Comparison of ENCODE assay signal across 7 mouse cellular contexts in the genomic region with DNA sequence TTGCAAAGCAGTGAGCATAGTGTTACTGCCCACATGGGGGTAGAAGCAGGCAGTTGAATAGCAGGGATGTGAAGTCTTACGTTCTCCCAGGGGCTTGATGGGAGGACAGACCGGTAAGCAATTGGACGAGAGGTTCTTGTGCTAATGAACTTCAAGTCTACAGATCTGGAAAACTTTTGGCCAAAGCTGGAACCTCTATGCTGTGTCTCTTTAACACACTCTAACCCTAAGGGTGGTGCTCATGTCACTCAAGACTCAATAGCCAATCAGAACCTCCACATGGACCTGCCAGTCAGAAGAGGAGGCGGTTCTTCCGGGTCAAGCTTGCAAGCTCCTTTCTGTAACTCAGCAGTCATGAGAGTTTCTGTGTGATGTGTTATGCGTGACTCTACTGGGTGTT. TPM values are rescaled to one million over a fixed set of nuclear protein-coding genes. Genes with fewer than 3 reads are reported as not detected.
DNase-seq lines count a peak whose midpoint lies in the region; ATAC-seq and TF ChIP-seq lines count a peak whose summit lies in the region.
"Not testable (repeated sequence)": the region's sequence is repeated elsewhere in the genome, so short reads cannot be mapped to it uniquely, and the experiment has no call there.

A gene (plus strand): TSS at position 301 of the 400 bp plus-strand sequence.

- H3K4me1 ChIP-seq in embryonic fibroblast, embryonic 13.5 days (ENCODE audit: control insufficient read depth, insufficient read depth, low read length); heart, embryonic 11.5 days (ENCODE audit: control insufficient read depth, insufficient read depth, low read length); kidney, embryonic 14.5 days (ENCODE audit: control insufficient read depth, insufficient read depth, low read length); lung, embryonic 14.5 days (ENCODE audit: insufficient read depth): not testable (repeated sequence)

- H3K9ac ChIP-seq in heart, embryonic 11.5 days (ENCODE audit: low read depth, low read length); kidney, embryonic 14.5 days (ENCODE audit: low read depth, low read length); lung, embryonic 14.5 days: not testable (repeated sequence)

- intact Hi-C loops in gastrocnemius, adult 2 months (cut with DNase I), result not testable (repeated sequence)

- H3K27ac ChIP-seq in embryonic fibroblast, embryonic 13.5 days (ENCODE audit: insufficient read depth, low read length); gastrocnemius, adult 2 months; heart, embryonic 11.5 days (ENCODE audit: low read depth, low read length); kidney, embryonic 14.5 days (ENCODE audit: low read depth, low read length); lung, embryonic 14.5 days (ENCODE audit: low read depth): not testable (repeated sequence)

- WGBS in heart, embryonic 11.5 days (ENCODE audit: insufficient replicate concordance), result no CpG with 5 or more reads among the region's 6 CpGs
- WGBS in kidney, embryonic 14.5 days, result no CpG with 5 or more reads among the region's 6 CpGs
- WGBS in lung, embryonic 14.5 days, result no CpG with 5 or more reads among the region's 6 CpGs

- H3K36me3 ChIP-seq in heart, embryonic 11.5 days (ENCODE audit: control insufficient read depth, insufficient read depth, low read length); kidney, embryonic 14.5 days (ENCODE audit: control insufficient read depth, insufficient read depth, low read length); lung, embryonic 14.5 days (ENCODE audit: insufficient read depth): not testable (repeated sequence)

- H3K4me3 ChIP-seq in embryonic fibroblast, embryonic 13.5 days (ENCODE audit: insufficient read depth, low read length); gastrocnemius, adult 2 months; heart, embryonic 11.5 days (ENCODE audit: low read depth, low read length); kidney, embryonic 14.5 days (ENCODE audit: low read length); lung, embryonic 14.5 days (ENCODE audit: low read depth, low read length): not testable (repeated sequence)

- H3K9me3 ChIP-seq in heart, embryonic 11.5 days (replicated peaks; ENCODE audit: control insufficient read depth, low read length); kidney, embryonic 14.5 days (ENCODE audit: control insufficient read depth, low read length); lung, embryonic 14.5 days (ENCODE audit: low read depth, low read length): not testable (repeated sequence)

- TF ChIP-seq CTCF in embryonic fibroblast, embryonic 13.5 days (IDR thresholded peaks at IDR 0.05; ENCODE audit: borderline replicate concordance, insufficient read depth, low read length); gastrocnemius, adult 2 months (IDR thresholded peaks at IDR 0.05); lung, embryonic 14.5 days (IDR thresholded peaks at IDR 0.05; ENCODE audit: low read depth): not testable (repeated sequence)

- not testable (repeated sequence) for TF ChIP-seq POLR2A in embryonic fibroblast, embryonic 13.5 days (IDR thresholded peaks at IDR 0.05; ENCODE audit: low read depth, low read length)

- not testable (repeated sequence) for H3K27me3 ChIP-seq in heart, embryonic 11.5 days (ENCODE audit: control insufficient read depth, insufficient read depth, low read length); kidney, embryonic 14.5 days (ENCODE audit: control insufficient read depth, insufficient read depth, low read length); lung, embryonic 14.5 days (ENCODE audit: insufficient read depth, low read length)

- ATAC-seq in heart, embryonic 11.5 days (replicated peaks; ENCODE audit: insufficient number of reproducible peaks, low FRiP score, low TSS enrichment); kidney, embryonic 14.5 days (ENCODE audit: low FRiP score, low TSS enrichment); lung, embryonic 14.5 days (ENCODE audit: insufficient read depth): not testable (repeated sequence)

- H3K4me2 ChIP-seq in heart, embryonic 11.5 days; kidney, embryonic 14.5 days (replicated peaks; ENCODE audit: low read depth, low read length); lung, embryonic 14.5 days: not testable (repeated sequence)

- not testable (repeated sequence) for DNase-seq in adrenal gland, adult 8-10 months; gastrocnemius, adult 2 months; left cerebral cortex, adult 18-20 months (ENCODE audit: low spot score in 2 of 2); lung, embryonic 14.5 days

RNA-seq across cellular contexts. Expression of the gene that starts here (rescaled TPM):
- 10 to 100 TPM; 11.3 to 14.2 (median 13.1) TPM for total RNA-seq in adrenal gland, adult 8-10 months (2022)
- 15.6 and 19.2 TPM in 2 replicates for polyA plus RNA-seq in embryonic fibroblast, embryonic 13.5 days (2011; ENCODE audit: insufficient read length, low read depth, missing spikeins)
- total RNA-seq in gastrocnemius, adult 2 months (2021), result 10 to 100 TPM; 15.0 to 16.7 TPM
- 10.3 and 12.1 TPM in 2 replicates for polyA plus RNA-seq in heart, embryonic 11.5 days (2014; fragmentation: Nextera tagmentation; extraction: Ambion mirVana)
- polyA plus RNA-seq in kidney, embryonic 14.5 days (2014; fragmentation: Nextera tagmentation; extraction: Ambion mirVana), result 9.0 and 11.3 TPM in 2 replicates
- total RNA-seq in left cerebral cortex, adult 18-20 months (2021), result 10 to 100 TPM; 13.2 to 14.4 TPM
- 11.0 and 13.7 TPM in 2 replicates for polyA plus RNA-seq in lung, embryonic 14.5 days (2014; fragmentation: Nextera tagmentation; extraction: Ambion mirVana)
